Mouse (Mus musculus) testis, adult 2 months (tissue): ENCODE measurements around the gene Tmem211.

ENCODE experiments used
- CTCF ChIP-seq: fragments of 200-500 bp; IDR thresholded peaks from 2 replicates; pipeline ENCODE4 v1.5.1; 2012; ENCODE audit warnings: low read depth, mild to moderate bottlenecking, inconsistent platforms, low read length, moderate library complexity; ENCODE audit not compliant: control insufficient read depth, insufficient read depth, insufficient replicate concordance
- POLR2A ChIP-seq: fragments of 200-500 bp; IDR thresholded peaks from 2 replicates; pipeline ENCODE4 v1.6.1; 2012; ENCODE audit warnings: low read depth, mild to moderate bottlenecking, inconsistent platforms, low read length, moderate library complexity; ENCODE audit not compliant: control insufficient read depth

DNA sequence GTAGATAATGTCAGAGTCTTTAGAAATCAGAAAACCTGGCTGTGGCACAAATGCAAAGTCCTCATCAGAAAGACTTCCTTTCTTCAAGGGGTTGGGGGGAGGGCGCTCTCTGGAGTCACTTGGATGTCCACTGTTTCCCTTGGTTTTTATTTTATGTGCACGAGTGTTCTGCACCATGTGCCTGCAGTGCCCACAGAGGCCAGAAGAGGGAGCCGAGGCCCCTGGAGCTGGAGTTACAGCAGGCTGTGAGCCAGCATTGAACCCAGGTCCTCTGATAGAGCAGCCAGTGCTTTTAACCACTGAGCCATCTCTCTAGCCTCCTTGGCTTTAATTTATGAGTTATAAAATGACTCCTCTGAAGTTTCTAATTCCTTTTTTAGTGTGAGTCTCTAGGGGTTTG, 43.3 kb downstream of the Tmem211 start:
- TF ChIP-seq POLR2A (no peak), CTCF (peak; percentile 62; the same call in 1 of the 2 replicates)
